Mouse (Mus musculus) neutrophil, adult 59 days (primary cell): ENCODE measurements around the gene Zfp62. TPM values are rescaled to one million over a fixed set of nuclear protein-coding genes. Genes with fewer than 3 reads are reported as not detected.

Source experiments
- total RNA-seq, 2 experiments: library from RNA; stranded (reverse); gene quantifications; 1 replicate in 1 of 2; 2 replicates in 1 of 2; pipeline ENCODE4 v1.2.4; 2023

Gene Zfp62
- total RNA-seq = 10 to 100 TPM; 49.7 to 53.6 TPM

GRCm38 (mm10) chr11:49203129-49203768, at the start of gene Zfp62:
Gene Zfp62 (plus strand): TSS chr11:49203292.

DNA sequence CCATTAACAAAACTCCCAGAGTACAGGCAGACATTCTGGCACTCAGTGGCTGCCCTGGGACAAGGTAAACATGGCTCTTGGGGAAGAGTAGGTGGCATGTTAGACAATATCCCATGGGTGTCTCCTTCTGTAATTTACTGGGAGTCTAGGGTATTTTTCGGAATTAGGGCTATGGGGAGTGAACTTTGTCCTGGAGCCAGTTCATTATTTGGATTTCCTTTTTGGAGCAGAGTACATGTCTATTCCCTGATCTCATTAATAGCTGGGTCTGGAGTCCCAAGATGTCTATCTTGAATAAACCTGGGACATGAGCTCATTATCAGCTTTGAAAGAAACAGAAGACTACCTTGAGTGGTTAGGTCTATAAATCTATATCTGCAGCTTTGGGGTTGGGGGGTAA, 49.0 kb upstream of the Zfp62 start, which contains the start of gene Olfr1394:
Gene Olfr1394, plus strand, starts transcription at position 301 of the 400 bp plus-strand sequence.

DNA sequence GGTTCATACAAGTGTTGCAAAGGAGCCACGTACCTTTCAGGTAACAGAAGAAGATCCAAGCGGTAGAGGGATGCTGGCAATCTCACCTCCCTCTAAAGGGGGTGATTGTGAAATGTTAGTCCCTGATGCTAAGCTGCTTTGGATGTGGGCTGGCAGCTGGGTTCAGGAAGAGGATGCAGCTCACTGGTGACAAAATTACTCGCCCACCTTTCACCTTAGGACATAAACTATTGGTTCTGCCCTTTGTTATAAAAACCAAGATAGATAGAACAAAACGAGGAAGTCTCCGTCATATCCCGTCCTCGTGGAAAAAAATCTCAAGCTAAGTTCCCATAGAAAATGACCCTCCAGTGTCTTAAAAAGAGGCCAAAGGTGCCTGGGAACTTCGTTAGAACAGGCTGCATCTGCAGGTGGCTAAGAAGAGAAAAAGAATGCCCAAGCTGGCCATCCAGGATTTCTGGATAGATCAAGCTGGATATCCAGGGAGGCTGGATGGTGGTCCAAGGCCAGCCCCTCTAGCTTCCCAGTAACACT, 16.1 kb upstream of the Zfp62 start, which contains the start of gene Btnl9:
Gene Btnl9, minus strand, starts transcription at position 205 of the 534 bp plus-strand sequence.

DNA sequence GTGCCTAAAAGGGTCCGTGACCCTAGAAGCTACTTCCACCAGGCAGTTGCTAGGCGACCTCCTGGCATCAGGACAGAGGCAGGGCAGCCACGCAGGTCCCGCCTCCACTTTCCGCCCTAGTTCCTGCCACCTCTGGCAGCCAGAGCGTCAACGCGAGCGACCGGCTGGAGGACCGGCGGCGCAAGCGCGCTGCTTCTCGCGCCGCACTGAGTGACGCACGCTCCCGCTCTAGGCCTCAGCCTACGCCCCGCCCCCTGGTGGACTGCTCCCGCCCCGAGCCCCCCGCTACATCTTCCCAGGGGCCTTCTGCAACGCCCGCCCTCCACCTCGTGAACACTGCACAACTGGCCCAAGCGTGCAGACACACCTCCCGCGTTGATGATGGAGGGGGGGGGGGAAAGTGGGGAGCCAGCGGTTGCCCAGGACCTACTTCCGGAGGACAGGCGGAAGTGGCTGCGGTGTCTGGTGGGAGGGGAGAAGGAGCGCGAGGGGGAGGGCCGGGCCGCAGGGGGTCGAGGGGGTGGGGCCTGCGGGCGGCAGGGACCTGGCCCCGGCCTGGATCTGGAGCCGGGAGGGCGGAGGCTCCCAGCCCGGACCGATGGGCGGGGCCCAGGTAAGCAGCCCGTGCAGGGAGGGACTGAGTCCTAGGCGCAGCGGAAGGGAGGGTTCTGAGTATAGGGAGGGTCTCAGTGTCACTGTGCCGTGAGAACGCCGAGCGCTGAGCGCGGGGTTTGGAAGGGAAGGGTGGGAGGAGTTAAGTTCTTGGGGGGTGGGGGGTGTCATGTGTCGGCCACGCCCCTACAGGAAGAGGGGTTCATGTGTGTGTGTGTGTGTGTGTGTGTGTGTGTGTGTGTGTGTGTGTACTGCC, 40.9 kb downstream of the Zfp62 start, which contains the start of gene Mgat1:
Gene Mgat1, plus strand, starts transcription at position 465 of the 868 bp plus-strand sequence.

Other genes with a start within 250 kb of the Zfp62 start
- not detected for gene Olfr56, start 224.4 kb upstream of the Zfp62 start, total RNA-seq
- 10 to 100 TPM; 22.1 to 32.8 TPM for gene 9930111J21Rik1, start 223.9 kb upstream of the Zfp62 start, total RNA-seq
- under 1 TPM; 0.60 to 0.62 TPM for gene Gm12185, start 211.1 kb upstream of the Zfp62 start, total RNA-seq
- gene Tgtp1, start 209.1 kb upstream of the Zfp62 start, total RNA-seq = under 1 TPM; 0.78 to 0.99 TPM
- 10 to 100 TPM; 38.8 to 46.2 TPM for gene 9930111J21Rik2, start 152.1 kb upstream of the Zfp62 start, total RNA-seq
- 1 to 10 TPM in 1 of 2 experiments, not detected in 1; 1.3 TPM for gene Tgtp2, start 139.1 kb upstream of the Zfp62 start, total RNA-seq
- 10 to 100 TPM; 14.5 to 19.7 TPM for gene Ifi47, start 126.7 kb upstream of the Zfp62 start, total RNA-seq
- not detected for gene Olfr1396, start 88.4 kb upstream of the Zfp62 start, total RNA-seq
- not detected for gene Olfr1395, start 61.0 kb upstream of the Zfp62 start, total RNA-seq
- gene Olfr1394, start 48.9 kb upstream of the Zfp62 start, total RNA-seq = not detected
- 1 to 10 TPM; 1.2 to 1.6 TPM for gene Btnl9, start 16.1 kb upstream of the Zfp62 start, total RNA-seq
- 10 to 100 TPM; 85.1 to 92.1 TPM for gene Mgat1, start 40.9 kb downstream of the Zfp62 start, total RNA-seq
- gene Olfr1393, start 75.0 kb downstream of the Zfp62 start, total RNA-seq = under 1 TPM in 1 of 2 experiments, not detected in 1; 0.18 TPM
- gene Olfr1392, start 82.0 kb downstream of the Zfp62 start, total RNA-seq = under 1 TPM in 1 of 2 experiments, not detected in 1; 0.47 TPM
- not detected for gene Olfr10, start 101.4 kb downstream of the Zfp62 start, total RNA-seq
- gene Olfr1391, start 119.5 kb downstream of the Zfp62 start, total RNA-seq = not detected
- gene Olfr1390, start 131.9 kb downstream of the Zfp62 start, total RNA-seq = not detected
- gene Olfr1389, start 219.8 kb downstream of the Zfp62 start, total RNA-seq = not detected
- under 1 TPM; 0.24 to 0.27 TPM for gene Olfr1388, start 233.3 kb downstream of the Zfp62 start, total RNA-seq